Mouse (Mus musculus): ENCODE data around the gene Rp9.
"Not testable (repeated sequence)": the region's sequence is repeated elsewhere in the genome, so short reads cannot be mapped to it uniquely, and the experiment has no call there.

Gene Rp9

DNA sequence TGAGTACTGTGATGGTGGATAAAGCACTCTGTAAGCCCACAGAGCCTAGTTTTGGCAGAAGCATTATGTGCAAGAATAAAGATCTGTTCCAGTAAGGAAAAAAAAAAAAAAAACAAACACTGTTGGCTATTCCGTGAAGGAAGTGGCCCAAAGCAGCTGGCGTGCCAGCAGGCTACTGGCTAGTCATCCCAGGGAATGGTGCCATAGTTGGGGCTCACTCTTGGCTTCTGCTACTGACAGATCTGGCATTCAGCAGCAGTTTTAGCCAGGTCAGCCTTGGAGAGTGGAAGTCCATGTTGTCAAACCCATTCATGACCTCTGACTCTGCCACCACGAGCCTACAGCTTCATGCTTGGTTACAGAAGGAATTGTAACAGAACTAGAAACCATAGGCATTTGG is 7.6 kb downstream of the Rp9 start:
- DNase-seq (ENCODE audit: low spot score), result no peak

DNA sequence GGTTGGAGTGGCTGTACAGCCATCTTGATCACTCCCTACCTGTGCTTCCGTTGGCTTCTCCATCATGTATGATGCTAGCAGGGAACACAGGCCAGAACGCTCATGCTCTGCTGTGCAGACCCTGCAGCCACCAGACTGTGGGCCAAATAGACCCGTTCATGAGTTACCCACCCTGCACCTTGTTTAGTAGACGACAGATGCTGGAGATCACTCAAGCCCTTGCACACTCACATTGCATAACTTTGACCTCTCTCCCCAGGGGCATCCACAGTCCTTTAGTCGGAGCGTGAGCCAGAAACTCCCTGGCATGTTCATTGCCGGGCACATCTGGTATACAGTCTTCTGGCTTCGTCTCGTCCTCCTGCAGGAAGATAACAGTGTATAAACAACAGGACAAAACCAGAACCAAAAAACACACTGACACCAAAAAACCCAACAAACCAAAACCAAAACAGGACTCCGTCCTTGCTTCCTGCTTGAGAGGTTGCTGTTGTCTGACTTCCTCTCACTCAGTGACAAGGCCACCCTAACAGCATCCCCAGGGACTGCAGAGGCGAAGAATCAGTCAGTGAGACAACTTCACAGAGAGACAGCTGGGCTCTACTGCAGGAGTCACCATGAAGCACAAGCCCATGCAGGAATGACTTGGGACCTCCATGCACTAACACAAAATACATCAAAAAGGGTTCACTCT is 12.3 kb downstream of the Rp9 start:
- no peak for DNase-seq (ENCODE audit: low spot score)

DNA sequence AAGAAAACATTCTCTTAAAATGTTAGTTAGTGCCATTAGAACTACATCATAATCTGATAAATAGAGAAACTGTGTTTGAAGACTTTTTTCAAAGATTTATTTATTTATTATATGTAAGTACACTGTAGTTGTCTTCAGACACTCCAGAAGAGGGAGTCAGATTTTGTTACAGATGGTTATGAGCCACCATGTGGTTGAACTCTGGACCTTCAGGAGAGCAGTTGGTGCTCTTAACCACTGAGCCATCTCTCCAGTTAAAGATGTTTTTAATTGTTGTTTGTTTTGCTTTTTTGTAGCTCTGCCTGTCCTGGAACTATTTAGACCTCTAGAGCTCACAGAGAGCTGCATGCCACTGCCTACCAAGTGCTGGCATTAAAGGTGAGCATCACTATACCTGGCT is 14.5 kb downstream of the Rp9 start:
- DNase-seq (ENCODE audit: low spot score), result no peak

DNA sequence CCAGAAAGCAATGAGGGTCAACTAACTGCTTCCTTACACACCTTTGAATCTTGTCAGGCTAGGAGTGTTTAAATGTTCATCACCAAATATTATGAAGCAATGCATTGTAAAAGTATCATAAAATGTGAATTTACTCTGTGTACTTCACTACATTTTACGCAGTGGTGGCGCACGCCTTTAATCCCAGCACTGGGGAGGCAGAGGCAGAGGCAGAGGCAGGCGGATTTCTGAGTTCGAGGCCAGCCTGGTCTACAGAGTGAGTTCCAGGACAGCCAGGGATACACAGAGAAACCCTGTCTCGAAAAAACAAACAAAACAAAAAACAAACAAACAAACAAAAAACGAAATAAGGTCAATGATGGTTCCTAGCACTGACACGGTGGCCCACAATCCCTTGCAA is 15.6 kb downstream of the Rp9 start, which contains the start of gene Gm17545:
Gm17545 (plus strand) TSS at position 301 of the 400 bp plus-strand sequence.
- not testable (repeated sequence) for DNase-seq (ENCODE audit: low spot score)

DNA sequence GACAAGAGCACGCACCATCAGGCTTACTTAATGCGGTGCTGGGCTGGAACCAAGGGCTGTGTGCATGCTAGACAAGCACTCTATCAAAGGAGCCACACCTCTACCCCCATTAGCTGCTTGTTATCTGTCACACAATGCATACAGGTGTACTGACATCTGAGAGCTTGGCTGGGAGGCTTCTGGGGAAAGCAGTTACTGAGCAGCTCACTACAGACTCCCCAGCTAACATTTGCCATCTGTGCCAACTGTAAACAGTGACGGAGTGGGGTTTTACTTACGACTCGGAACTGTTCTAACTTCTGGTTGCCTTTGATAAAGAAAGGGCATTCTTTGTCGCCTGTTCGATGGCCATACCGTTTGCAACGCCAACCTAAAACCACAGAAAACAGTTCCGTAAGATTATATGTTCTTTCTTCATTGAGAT is 16.0 kb downstream of the Rp9 start:
- DNase-seq (ENCODE audit: low spot score), result no peak

DNA sequence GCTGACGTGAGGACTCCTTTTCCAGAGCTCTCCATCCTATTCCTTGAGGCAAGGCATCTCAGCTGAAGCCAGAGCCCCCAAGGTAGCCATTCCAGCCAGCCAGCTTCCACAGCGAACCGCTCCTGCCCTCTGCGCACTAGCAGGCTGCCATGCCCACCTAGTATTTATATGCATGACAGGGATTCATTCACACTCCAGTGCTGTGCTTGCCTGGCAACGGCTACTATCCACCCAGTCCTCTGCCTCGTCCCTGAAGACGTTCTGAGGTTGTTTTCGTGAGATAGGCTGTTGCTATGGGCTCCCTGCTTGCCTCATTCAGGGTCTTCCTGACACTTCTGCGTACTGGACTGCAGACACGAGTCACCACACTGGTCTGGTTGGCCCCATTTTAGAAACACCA is 16.8 kb downstream of the Rp9 start:
- DNase-seq (ENCODE audit: low spot score), result no peak

DNA sequence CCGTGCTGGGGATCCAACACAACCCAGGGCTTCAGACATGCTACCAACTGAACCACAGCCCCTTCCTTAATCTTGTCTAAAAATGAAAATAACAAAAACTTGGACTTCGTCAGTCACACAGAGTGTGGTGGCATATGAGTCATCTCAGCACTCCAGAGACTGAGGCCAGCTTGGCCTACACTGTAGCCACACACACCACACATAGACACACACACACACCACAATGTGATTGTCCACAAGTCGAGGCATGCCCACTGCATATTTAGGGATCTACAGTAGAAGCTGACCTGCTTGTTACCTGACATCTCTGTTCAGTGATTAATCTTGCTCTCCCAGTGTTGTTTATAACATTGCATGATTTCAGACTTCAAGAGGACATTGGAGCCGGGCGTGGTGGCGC is 20.3 kb downstream of the Rp9 start:
- no peak for DNase-seq (ENCODE audit: low spot score)

DNA sequence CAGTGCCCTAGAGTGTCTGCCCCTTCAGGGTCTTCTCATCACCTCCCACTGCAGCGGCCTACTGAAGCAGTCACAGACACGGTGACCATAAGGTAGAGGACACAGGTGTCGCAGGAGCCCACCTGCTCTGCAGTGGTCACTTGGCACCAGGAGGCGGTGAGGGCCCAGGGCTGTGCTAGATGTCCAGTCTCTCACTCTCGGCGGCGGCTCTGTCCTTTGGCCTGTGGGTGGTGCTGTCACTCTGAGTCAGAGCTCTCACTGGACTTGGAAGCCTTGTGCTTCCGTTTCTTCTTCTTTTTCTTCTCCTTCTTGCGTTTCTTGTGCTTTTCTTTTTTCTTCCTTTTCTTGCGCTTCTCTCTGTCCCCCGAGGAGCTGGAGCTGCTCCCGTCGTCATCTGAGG is 21.1 kb downstream of the Rp9 start:
- no peak for DNase-seq (ENCODE audit: low spot score)

DNA sequence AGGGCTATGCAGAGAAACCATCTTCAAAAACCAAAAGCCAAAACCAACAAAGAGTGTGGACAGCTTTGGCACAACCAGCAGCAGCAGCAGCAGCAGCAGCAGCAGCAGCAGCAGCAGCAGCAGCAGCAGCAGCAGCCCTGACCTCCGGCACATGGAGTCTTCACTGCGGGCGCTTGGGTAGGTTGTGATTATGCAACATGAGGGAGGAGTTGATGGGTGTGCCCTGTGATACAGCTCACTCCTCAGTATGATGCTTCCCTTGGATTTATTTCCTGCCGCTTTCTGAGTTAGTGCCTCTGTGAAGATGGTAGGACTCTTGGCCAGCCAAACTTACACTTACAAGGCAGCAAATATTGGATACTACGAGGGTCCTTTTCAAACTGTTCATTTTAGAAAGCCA is 22.3 kb downstream of the Rp9 start:
- DNase-seq (ENCODE audit: low spot score), result no peak

DNA sequence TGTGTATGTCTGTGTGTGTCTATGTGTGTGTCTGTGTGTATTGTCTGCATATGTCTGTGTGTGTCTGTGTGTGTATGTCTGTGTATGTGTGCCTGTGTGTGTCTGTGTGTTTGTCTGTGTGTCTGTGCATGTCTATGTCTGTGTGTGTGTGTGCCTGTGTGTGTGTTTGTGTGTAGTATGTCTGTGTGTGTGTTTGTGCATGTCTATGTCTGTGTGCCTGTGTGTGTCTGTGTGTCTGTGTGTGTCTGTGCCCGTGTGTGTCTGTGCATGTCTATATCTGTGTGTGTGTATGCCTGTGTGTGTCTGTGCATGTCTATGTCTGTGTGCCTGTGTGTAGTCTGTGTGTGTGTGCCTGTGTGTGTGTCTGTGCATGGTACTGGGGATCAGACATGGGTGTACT is 24.4 kb downstream of the Rp9 start:
- no peak for DNase-seq (ENCODE audit: low spot score)

DNA sequence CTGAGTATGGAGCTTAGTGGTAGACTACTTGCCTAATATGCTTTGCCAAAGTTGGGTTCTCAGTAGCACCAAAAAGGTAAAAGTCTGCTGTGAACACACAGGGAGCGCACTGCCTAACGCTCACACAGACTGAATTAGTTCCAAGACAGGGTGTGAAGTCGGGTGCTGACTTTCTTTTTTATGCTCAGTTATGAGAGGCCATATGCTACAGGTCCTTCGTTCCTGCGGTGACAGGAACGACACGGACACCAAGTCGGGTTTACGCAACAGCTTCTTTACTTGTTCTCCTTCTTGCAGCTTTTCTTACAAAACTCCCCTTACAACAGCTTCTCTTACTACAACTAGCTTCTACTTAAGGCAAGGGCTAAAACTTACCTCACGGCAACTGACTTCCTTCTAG is 26.4 kb downstream of the Rp9 start:
- no peak for DNase-seq (ENCODE audit: low spot score)

DNA sequence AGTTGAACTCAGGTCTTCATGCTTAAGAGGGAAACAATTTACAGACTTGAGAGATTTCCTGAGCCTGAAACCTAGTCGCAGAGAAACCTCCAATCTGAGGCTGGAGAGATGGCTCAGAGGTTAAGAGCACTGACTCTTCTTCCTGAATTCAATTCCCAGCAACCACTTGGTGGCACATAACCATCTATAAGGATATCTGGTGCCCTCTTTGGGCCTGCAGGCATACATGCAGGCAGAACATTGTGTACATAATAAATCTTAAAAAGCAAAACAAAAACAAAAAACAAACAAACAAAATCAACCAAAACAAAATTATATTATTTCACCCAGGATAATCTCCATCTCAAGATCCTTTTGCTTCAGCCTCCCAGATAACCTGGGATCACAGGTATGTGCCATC is 30.7 kb downstream of the Rp9 start:
- DNase-seq (ENCODE audit: low spot score), result no peak

DNA sequence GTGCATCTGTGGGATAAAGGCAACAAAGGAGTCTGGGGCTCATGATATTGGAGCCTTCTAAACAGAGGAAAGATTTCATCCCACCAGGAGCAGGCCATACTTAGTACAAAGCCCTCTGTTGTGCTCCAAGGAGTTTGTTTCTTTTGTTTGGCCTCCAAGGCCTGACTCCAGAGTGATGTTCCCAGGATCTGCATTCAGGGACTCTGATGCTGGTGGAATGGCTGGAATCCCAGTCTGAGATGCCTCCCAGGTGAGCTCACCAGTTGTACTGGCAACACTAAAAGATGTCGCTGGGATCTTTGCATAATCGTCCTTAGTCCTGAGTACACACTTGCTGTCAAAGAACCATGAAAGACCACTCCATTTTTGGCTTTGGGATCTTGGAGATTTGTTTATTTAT is 35.4 kb downstream of the Rp9 start:
- DNase-seq (ENCODE audit: low spot score), result no peak

DNA sequence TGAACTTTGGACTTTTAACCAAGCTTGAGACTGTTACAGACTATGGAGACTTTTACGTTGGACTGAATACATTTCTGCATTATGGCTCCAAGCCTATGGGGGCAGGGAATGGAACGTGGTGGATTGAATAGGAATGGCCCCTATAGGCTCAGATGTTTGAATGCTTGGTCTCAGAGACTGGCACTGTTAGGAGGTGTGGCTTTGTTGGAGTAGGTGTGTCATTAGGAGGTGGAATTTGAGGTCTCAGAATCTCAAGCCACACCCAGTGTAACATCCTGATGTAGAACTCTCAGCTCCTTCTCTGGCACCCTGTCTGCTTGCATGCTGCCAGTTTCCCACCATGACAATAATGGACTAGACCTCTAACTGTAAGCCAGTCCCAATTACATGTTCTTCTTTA is 36.3 kb downstream of the Rp9 start:
- DNase-seq (ENCODE audit: low spot score), result no peak

DNA sequence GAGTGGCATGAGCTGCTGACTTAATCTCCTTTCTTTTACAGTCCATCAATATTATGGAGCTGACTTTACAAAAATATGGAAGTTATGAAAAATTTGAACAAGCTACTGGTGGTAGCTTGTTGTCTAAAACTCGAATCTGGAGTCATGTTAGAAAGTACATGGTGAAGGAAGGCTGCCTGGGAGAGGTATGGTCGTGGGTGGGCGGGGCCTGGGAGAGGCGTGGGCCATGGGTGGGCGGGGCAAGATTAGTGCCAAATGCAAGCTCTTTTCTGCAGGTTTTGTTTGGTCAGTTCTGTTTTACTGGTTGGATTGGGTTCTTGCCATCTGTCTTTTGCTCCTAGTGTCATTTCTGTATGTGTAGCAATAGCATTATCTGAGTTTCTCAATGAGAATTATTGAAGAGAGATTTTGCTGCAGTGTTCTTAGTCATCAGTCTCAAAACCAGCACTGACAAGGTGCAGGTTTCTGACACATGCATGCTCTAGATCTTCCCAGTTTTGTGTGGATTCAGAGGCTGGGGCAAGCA is 39.2 kb downstream of the Rp9 start:
- DNase-seq (ENCODE audit: low spot score), result no peak

DNA sequence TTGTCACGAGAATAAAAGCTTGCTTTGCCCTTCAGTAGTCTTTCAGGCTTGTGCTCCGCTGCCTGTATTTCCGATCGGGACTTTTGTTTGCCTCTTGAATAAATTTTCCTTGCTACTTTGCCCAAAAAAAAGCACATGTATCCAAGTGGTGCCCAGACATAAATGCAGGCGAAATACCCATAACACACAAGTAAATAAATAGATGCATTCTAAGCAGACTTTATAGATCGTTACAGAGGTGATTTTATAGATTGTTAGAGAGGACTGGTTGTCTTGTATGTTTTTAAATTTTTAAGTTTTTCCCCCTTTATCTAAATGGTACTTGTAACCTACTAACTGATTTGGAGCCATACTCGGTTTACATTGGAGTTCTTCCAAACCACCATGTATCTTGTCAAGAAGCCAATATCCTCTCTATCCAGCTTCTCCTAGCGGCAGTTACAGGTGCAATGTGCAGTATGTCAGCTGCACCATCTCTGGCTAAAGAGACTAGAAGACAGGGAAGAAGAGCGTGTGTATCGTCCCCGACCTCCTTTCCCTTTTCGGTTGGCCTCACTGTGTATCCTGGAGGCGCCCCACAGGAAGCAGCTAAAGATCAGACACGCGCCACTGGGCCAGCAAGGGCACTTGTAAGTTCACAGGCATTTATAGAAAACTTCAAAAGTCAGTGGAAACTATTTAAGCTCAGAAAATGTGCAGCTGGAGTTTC is 39.9 kb downstream of the Rp9 start:
- DNase-seq (ENCODE audit: low spot score), result no peak

DNA sequence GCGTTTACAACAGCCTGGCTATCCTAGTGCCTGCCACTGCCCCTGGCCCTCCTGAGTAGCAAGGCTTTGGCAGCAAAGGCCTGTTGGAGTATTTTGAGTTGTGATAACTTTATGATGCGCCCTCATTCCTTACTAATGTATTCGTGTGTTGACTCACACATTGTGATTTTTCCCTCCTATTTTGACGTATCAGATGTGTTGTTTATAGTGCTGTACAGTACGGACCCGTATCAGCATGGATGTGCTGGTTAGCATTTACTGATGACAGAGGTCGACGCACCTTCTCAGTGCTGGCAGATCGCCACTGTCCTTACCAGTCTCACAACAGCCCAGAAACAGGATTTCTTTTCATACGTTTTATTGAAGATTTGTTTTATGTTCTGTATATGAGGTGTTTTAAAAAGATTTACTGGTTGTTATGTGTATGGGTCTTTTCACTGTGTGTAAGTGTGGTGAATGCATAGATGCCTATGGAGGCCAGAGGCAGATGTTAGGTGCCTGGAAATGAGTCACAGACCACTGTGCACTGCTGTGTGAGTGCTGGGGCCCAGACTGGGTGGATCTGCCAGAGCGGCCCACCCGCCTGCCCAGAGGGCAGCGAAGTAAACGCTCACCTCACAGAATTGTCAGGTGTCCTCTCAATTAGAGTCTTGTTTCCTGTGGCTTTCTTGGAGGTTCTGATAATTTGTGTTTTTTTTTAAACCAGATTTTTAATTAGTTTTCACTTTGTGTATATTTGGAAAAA is 40.7 kb downstream of the Rp9 start:
- no peak for DNase-seq (ENCODE audit: low spot score)

DNA sequence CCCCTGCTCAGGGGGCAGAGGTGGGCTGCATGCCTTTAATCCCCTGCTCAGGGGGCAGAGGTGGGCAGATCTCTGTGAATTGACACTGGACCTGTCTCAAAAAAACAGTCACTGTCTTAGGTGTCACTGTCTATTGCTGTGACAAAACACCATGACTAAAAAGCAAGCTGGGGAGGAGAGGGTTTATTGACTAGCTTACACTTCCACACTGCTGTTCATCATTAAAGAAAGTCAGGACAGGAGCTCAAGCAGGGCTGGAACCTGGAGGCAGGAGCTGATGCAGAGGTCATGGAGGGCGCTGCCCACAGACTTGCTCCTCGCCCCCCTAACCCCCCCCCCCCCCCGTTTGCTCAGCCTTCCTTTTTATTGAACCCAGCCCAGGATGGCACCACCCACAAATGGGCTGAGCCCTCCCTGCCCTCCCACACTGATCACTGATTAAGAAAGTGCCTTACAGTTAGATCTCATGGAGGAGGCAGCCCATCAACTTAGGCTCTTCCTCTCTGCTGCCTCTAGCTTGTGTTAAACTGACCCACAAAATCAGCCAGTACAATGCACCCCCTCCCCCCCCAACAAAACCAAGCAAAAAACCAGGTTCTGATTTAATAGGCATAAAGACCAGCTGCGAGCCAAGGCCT is 41.4 kb downstream of the Rp9 start:
- no peak for DNase-seq (ENCODE audit: low spot score)

DNA sequence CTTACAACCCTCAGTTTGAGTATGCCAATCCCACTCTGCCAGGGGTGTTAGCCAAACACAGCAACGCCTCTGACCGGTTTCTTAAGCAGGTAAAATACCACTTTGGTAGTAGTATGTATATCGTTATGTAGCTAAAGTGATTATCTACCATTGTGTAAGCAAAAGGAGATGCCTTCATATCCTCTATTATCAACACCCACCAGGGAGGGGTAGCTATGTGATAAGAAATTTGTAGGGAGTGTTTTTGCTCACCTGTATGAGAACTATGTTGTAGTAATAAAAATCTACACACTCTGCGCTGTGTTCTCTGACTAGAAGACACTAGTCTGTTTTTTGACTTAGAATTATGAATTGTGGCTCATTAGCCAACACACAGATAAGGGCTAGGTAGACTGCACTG is 44.8 kb downstream of the Rp9 start:
- no peak for DNase-seq (ENCODE audit: low spot score)

DNA sequence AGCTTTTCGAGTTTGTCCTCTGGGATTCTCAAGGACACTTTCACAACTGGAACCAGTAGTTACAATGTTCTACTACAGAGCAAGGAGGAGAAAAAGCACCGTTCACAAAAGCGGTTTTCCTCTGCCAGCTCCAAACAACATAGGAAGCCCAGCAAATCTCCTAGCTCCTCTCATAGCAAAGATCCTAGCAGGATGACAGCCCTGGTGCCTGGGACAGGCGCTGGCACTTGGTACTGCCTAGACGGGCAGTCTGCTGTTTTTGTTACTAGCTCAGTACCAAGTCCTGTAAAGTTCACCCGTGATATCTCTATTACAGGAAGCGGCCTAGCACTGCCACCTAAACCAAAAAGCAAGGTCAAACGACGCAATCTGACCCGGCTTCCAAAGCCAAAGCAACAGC is 45.3 kb downstream of the Rp9 start:
- DNase-seq (ENCODE audit: low spot score), result no peak

DNA sequence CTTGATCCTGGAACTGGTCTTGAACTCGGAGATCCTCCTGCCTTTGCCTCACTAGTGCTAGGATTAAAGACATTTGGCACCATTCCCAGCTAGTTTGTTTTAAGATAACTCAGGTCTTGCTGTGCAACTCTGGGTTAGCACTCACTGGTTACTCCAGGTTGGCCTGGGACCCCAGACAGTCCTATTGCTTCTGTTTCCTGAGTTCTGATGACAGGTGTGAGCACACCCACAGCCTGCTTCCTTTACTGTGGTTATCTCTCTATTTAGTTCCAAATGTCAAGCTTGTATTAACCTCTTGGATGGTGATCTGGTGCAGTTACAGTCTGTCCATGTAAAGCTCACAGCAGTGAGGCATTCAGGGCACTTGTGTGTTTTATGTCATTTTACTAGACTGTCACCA is 46.0 kb downstream of the Rp9 start:
- DNase-seq (ENCODE audit: low spot score), result no peak

DNA sequence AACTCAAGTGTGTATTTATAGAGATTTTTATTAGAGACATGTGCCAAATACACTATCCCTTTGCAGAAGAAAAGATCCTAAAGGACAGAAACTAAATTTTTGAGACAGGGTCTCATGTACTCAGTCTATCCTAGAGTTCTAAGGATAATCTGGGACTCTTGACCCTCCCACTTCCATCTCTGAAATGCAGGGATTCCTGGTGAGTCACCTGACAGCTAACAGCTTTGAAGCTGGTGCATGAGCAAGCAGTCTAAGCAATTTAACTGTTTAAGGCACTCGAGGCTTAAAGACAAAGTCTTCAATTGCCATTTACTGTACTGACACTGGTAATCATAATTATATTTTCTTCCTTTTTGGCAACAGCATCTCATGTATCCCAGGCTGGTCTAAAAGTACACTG is 47.0 kb downstream of the Rp9 start:
- DNase-seq (ENCODE audit: low spot score), result no peak

DNA sequence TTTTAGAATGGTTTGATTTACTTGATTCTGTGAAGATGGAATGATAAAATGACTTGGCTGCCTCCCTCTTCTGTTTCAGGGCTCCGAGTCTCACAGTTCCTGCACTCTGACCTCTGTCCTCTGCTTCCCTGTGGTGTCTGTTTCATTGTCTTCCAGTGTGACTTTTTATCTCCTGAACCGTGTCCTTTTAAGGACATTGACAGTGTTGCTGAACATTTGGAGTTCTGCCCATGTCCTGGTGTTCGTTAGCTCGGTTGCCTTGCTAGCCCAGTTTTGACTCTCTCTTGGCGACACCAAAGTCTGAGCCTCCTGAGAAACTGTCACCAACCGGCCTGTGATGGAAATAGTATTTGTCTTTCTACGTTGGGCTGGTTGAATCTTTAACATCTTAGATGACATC is 49.1 kb downstream of the Rp9 start:
- peak; percentile 23 for DNase-seq (ENCODE audit: low spot score)
